ENCODE assay signal across 8 mouse cellular contexts in the genomic region with DNA sequence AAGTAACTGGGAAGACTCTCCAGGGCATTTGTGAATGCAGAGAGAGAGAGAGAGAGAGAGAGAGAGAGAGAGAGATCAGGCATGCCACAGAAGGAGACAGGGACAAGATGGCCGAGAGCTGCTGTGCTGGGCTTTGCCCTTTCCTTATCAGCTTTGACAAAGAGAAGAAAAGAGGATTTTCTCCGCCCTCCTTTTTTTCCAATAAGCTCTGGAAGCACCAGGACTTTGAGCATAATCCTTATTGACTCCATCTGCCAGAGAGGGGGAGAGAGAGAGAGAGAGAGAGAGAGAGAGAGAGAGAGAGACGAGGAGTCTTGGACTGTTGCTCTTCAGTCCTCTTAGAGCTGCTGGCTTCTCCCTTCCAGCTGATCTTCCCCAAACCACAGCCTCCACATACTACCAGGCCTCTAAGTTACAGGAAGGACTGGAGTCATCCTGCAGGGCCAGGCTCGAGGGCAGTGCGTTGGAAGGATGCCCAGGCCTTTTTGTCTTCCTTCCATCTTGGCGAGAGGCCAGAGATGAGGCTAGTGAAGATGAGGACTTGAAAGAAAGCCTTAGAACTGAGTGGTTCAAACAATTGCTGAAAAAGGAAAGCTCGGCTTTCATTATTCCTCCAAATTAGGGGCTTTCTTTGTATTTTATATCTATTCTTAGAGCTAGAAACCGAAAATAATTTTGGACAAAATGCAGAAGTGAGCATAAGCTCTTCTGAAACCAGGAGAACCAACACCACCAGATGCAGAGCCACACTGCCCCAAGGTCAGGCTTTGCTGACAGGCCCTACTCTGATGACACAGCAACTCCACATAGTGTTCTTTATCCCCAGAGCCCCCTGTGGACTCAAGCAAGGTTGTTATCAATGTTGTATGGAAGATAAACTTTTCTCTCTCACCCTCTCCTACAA. TPM values are rescaled to one million over a fixed set of nuclear protein-coding genes. Genes with fewer than 3 reads are reported as not detected.
DNase-seq lines count a peak whose midpoint lies in the region; ATAC-seq and TF ChIP-seq lines count a peak whose summit lies in the region.

No protein-coding gene starts in this region.

- H3K4me2 ChIP-seq in hindbrain, embryonic 11.5 days (replicated peaks; ENCODE audit: low read depth, low read length): no peak overlapping the region

- H3K36me3 ChIP-seq in hindbrain, embryonic 11.5 days (ENCODE audit: control insufficient read depth, insufficient read depth, low read length): no peaks in the 10 kb centered on the region

- DNase-seq in lung, adult 18-20 months: peak; percentile 43 to 54
- DNase-seq in lung, adult 2 months: no peak
- peak; percentile 89 to 93 for DNase-seq in adrenal gland, postnatal 36 days
- DNase-seq in gastrocnemius, postnatal 25 days: peak; percentile 14
- peak; percentile 65 to 78 for DNase-seq in kidney, postnatal 36 days
- DNase-seq in ovary, postnatal 10 days (ENCODE audit: low spot score): peak; percentile 44
- DNase-seq in left cerebral cortex, adult 9 months (ENCODE audit: low spot score in 2 of 2): no peak
- no peak for DNase-seq in hindbrain, embryonic 11.5 days (ENCODE audit: low spot score)

- no peak overlapping the region for H3K27ac ChIP-seq in hindbrain, embryonic 11.5 days (ENCODE audit: low read depth, low read length)

- no peaks in the 10 kb centered on the region for H3K27me3 ChIP-seq in hindbrain, embryonic 11.5 days (ENCODE audit: control insufficient read depth, insufficient read depth, low read length)

- H3K9ac ChIP-seq in hindbrain, embryonic 11.5 days (ENCODE audit: low read depth, low read length): no peak overlapping the region

- H3K4me3 ChIP-seq in lung, adult 2 months (replicated peaks; ENCODE audit: extremely low read depth, low read depth, low read length): no peak overlapping the region
- no peak overlapping the region for H3K4me3 ChIP-seq in hindbrain, embryonic 11.5 days (ENCODE audit: low read depth, low read length)

- H3K9me3 ChIP-seq in hindbrain, embryonic 11.5 days (ENCODE audit: control insufficient read depth, low read length): no peaks in the 10 kb centered on the region

- TF ChIP-seq POLR2A in lung, adult 2 months (IDR thresholded peaks at IDR 0.05; ENCODE audit: borderline replicate concordance, extremely low read depth, low read depth, low read length): no peak

- no peaks in the 10 kb centered on the region for H3K4me1 ChIP-seq in lung, adult 2 months (ENCODE audit: control insufficient read depth, insufficient read depth, low read length)
- H3K4me1 ChIP-seq in hindbrain, embryonic 11.5 days (replicated peaks; ENCODE audit: control insufficient read depth, insufficient read depth, low read length): no peaks in the 10 kb centered on the region

- WGBS in lung, adult 2 months: 24% methylated on average over 8 of the region's 8 CpGs
- 76% methylated on average over 8 of the region's 8 CpGs for WGBS in hindbrain, embryonic 11.5 days

- no peak for TF ChIP-seq CTCF in lung, adult 2 months (IDR thresholded peaks at IDR 0.05; ENCODE audit: insufficient read depth, low read length)

- no peak for ATAC-seq in hindbrain, embryonic 11.5 days (ENCODE audit: low FRiP score)

RNA-seq across cellular contexts. Expression of a gene that starts 59.3 kb away (rescaled TPM):
- polyA plus RNA-seq in lung, adult 2 months (2012; rRNA removed): 1.6 and 1.7 TPM in 2 replicates
- 10 to 100 TPM in 1 of 2 experiments, 1 to 10 TPM in 1; 4.5 to 10.7 TPM for total RNA-seq in adrenal gland, postnatal 36 days (2021)
- under 1 TPM; 0.08 to 0.10 TPM for total RNA-seq in gastrocnemius, postnatal 25 days (2021)
- 2.5 and 3.0 TPM in 2 replicates for polyA plus RNA-seq in hindbrain, embryonic 11.5 days (2014; fragmentation: Nextera tagmentation; extraction: Ambion mirVana)

Comparison
In these comparisons a context has a peak if more than half of its experiments do, and no peak if none do; other contexts are left out.
1. DNase-seq: peak in lung, adult 18-20 months (2 of 2), adrenal gland, postnatal 36 days (2 of 2), gastrocnemius, postnatal 25 days (single experiment), kidney, postnatal 36 days (2 of 2) and ovary, postnatal 10 days (single experiment); none in lung, adult 2 months (single experiment), left cerebral cortex, adult 9 months (0 of 2) and hindbrain, embryonic 11.5 days (single experiment).
2. RNA of a gene that starts 59.3 kb away (total RNA-seq): 4.5 to 10.7 TPM in adrenal gland, postnatal 36 days; 0.08 to 0.10 TPM in gastrocnemius, postnatal 25 days; every median in the first group is over 4 times any median in the second.